Mouse (Mus musculus): ENCODE results near the gene Rnd2.
"Not testable (repeated sequence)": the region's sequence is repeated elsewhere in the genome, so short reads cannot be mapped to it uniquely, and the experiment has no call there.

Rnd2 gene

GRCm38 (mm10) chr11:101447786-101448185, 17.0 kb upstream of the Rnd2 start:
- no peak for DNase-seq

GRCm38 (mm10) chr11:101448274-101448746, 16.5 kb upstream of the Rnd2 start, which contains the start of gene Ifi35:
Gene Ifi35 (plus strand): TSS chr11:101448407.
- peak; percentile 91 for DNase-seq

- DNase-seq, result no peak
Measured at GRCm38 (mm10) chr11:101448899-101449298, 15.9 kb upstream of the Rnd2 start.

- DNase-seq, result not testable (repeated sequence)
Measured at GRCm38 (mm10) chr11:101449596-101449995, 15.2 kb upstream of the Rnd2 start.

- DNase-seq, result peak in 1 of 2 experiments; percentile 53
Measured at GRCm38 (mm10) chr11:101450394-101450793, 14.4 kb upstream of the Rnd2 start.

- no peak for DNase-seq
Measured at GRCm38 (mm10) chr11:101451536-101451935, 13.3 kb upstream of the Rnd2 start.

GRCm38 (mm10) chr11:101452093-101452774, 12.6 kb upstream of the Rnd2 start:
- no peak for DNase-seq

GRCm38 (mm10) chr11:101454702-101455101, 10.1 kb upstream of the Rnd2 start:
- no peak for DNase-seq

GRCm38 (mm10) chr11:101455627-101456026, 9.2 kb upstream of the Rnd2 start:
- no peak for DNase-seq

- no peak for DNase-seq
Measured at GRCm38 (mm10) chr11:101457631-101458030, 7.2 kb upstream of the Rnd2 start.

GRCm38 (mm10) chr11:101458217-101458616, 6.6 kb upstream of the Rnd2 start:
- DNase-seq, result no peak

- DNase-seq, result peak; percentile 61 to 67
Measured at GRCm38 (mm10) chr11:101459716-101460115, 5.1 kb upstream of the Rnd2 start.

GRCm38 (mm10) chr11:101460321-101460720, 4.5 kb upstream of the Rnd2 start:
- DNase-seq, result no peak

- no peak for DNase-seq
Measured at GRCm38 (mm10) chr11:101462141-101462540, 2.7 kb upstream of the Rnd2 start.

GRCm38 (mm10) chr11:101462583-101463440, 2.0 kb upstream of the Rnd2 start:
- no peak for DNase-seq

- peak; percentile 45 to 68 for DNase-seq
Measured at GRCm38 (mm10) chr11:101465101-101465868, 486 bp downstream of the Rnd2 start.

GRCm38 (mm10) chr11:101465869-101466551, 1.2 kb downstream of the Rnd2 start, which contains the start of gene Vat1:
Gene Vat1 (minus strand): TSS chr11:101466230.
- DNase-seq, result peak; percentile 76 to 88

- DNase-seq, result not testable (repeated sequence)
Measured at GRCm38 (mm10) chr11:101466552-101466950, 1.8 kb downstream of the Rnd2 start.

- DNase-seq, result peak; percentile 82 to 85
Measured at GRCm38 (mm10) chr11:101467477-101468262, 2.9 kb downstream of the Rnd2 start.

GRCm38 (mm10) chr11:101468263-101468688, 3.5 kb downstream of the Rnd2 start:
- DNase-seq, result no peak

- DNase-seq, result no peak
Measured at GRCm38 (mm10) chr11:101468731-101469130, 3.9 kb downstream of the Rnd2 start.

All from kidney, postnatal 36 days (tissue).